Mouse (Mus musculus) stomach, embryonic 16.5 days (tissue): ENCODE measurements at regions not wholly inside any gene's neighbourhood (a gene's known extent, or its start where the extent isn't known, plus 50 kb on each side); places are given as distances from the start of the nearest gene placed in this dataset.

Experiments
- ATAC-seq: fragments of 200-750 bp; cut with Nextera tagmentation; 2 replicates; pipeline ENCODE4 v1.8.0; 2017; ENCODE audit warnings: moderate number of reproducible peaks, moderate TSS enrichment; ENCODE audit not compliant: insufficient read depth, low FRiP score
- H3K27ac ChIP-seq: fragments of 300-500 bp; sonication (generic); 2 replicates; pipeline ENCODE4 v1.5.1; 2014; ENCODE audit warnings: low read length
- H3K27me3 ChIP-seq: fragments of 300-500 bp; sonication (generic); 2 replicates; pipeline ENCODE4 v1.6.1; 2014; ENCODE audit warnings: low read length, control low read depth, mixed read lengths; ENCODE audit not compliant: control insufficient read depth, insufficient read depth
- H3K36me3 ChIP-seq: fragments of 300-500 bp; sonication (generic); 2 replicates; pipeline ENCODE4 v1.6.1; 2014; ENCODE audit warnings: low read length; ENCODE audit not compliant: control insufficient read depth, insufficient read depth
- H3K4me1 ChIP-seq: fragments of 300-500 bp; sonication (generic); 2 replicates; pipeline ENCODE4 v1.6.1; 2014; ENCODE audit warnings: low read length, control low read depth, mixed read lengths; ENCODE audit not compliant: control insufficient read depth, insufficient read depth
- H3K4me2 ChIP-seq: fragments of 300-500 bp; sonication (generic); 2 replicates; pipeline ENCODE4 v1.6.1; 2014; ENCODE audit warnings: low read depth, low read length, mixed read lengths
- H3K4me3 ChIP-seq: fragments of 300-500 bp; sonication (generic); replicated peaks from 2 replicates; pipeline ENCODE4 v1.5.1; 2014; ENCODE audit warnings: mild to moderate bottlenecking, low read length
- H3K9ac ChIP-seq: fragments of 300-500 bp; sonication (generic); 2 replicates; pipeline ENCODE4 v1.6.1; 2014; ENCODE audit warnings: low read length
- H3K9me3 ChIP-seq: fragments of 300-500 bp; sonication (generic); replicated peaks from 2 replicates; pipeline ENCODE4 v1.6.1; 2016; ENCODE audit warnings: low read length, control low read depth; ENCODE audit not compliant: control insufficient read depth
- WGBS: fragments of 180-500 bp; shearing (Covaris S2); extraction: QIAGEN DNeasy Blood & Tissue Kit; methylation state at CpG from one replicate; pipeline ENCODE4 v1.1.7; 2014; 5-methylcytosine and 5-hydroxymethylcytosine counted together

GRCm38 (mm10) chr1:183504103-183504841 lies 86.3 kb downstream of the Hhipl2 start:
- WGBS: 90% methylated on average over 14 of the region's 14 CpGs
- Histone ChIP-seq H3K9ac (no peak overlapping the region), H3K36me3 (no peaks in the 10 kb centered on the region), H3K4me1 (no peaks in the 10 kb centered on the region), H3K4me2 (no peak overlapping the region), H3K27ac (no peak overlapping the region), H3K9me3 (no peaks in the 10 kb centered on the region), H3K4me3 (no peak overlapping the region), H3K27me3 (no peaks in the 10 kb centered on the region)
- ATAC-seq: no peak

GRCm38 (mm10) chr1:183507893-183508292 lies 89.9 kb downstream of the Hhipl2 start:
- no peaks in the 10 kb centered on the region for H3K27me3 ChIP-seq
- no peak overlapping the region for H3K9ac ChIP-seq
- 81% methylated on average over 2 of the region's 2 CpGs for WGBS
- H3K27ac ChIP-seq: no peak overlapping the region
- H3K9me3 ChIP-seq: no peaks in the 10 kb centered on the region
- no peaks in the 10 kb centered on the region for H3K36me3 ChIP-seq
- no peak overlapping the region for H3K4me3 ChIP-seq
- no peak for ATAC-seq
- no peak overlapping the region for H3K4me2 ChIP-seq
- no peaks in the 10 kb centered on the region for H3K4me1 ChIP-seq

DNA sequence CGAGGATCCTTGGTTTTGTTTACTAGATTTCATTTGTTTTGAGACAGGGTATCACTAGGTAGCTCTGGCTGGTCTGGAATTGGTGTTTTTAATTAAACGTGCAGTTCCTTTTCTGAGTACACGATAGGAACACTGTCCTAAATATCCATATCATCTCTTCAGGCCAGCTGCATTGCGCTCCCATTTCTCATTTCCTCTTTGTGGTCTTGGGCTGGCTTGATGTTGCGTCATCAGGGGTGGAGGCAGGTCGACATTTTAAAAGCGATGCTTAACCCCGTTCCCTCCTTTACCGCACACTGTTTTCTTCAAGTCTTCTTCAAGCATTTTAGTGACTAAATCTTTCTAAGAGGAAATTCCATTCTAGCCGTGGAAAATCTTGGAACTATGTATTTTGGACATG lies 92.7 kb downstream of the Hhipl2 start:
- ATAC-seq: no peak
- Histone ChIP-seq H3K9ac (no peak overlapping the region), H3K4me1 (no peaks in the 10 kb centered on the region), H3K36me3 (no peaks in the 10 kb centered on the region), H3K27ac (no peak overlapping the region), H3K27me3 (no peaks in the 10 kb centered on the region), H3K4me3 (no peak overlapping the region), H3K4me2 (no peak overlapping the region), H3K9me3 (no peaks in the 10 kb centered on the region)
- WGBS: 71% methylated on average over 10 of the region's 10 CpGs

- Histone ChIP-seq H3K4me1 (no peaks in the 10 kb centered on the region), H3K36me3 (no peaks in the 10 kb centered on the region), H3K27me3 (no peaks in the 10 kb centered on the region), H3K4me2 (no peak overlapping the region), H3K27ac (no peak overlapping the region), H3K4me3 (no peak overlapping the region), H3K9ac (no peak overlapping the region), H3K9me3 (no peaks in the 10 kb centered on the region)
- ATAC-seq: no peak
- WGBS: 77% methylated on average over 3 of the region's 3 CpGs
Measured at GRCm38 (mm10) chr1:183513876-183514275, 95.9 kb downstream of the Hhipl2 start.

GRCm38 (mm10) chr1:183514281-183514983 lies 96.4 kb downstream of the Hhipl2 start:
- H3K4me1 ChIP-seq: no peaks in the 10 kb centered on the region
- H3K27ac ChIP-seq: no peak overlapping the region
- H3K9ac ChIP-seq: no peak overlapping the region
- no peak for ATAC-seq
- H3K27me3 ChIP-seq: no peaks in the 10 kb centered on the region
- H3K36me3 ChIP-seq: no peaks in the 10 kb centered on the region
- WGBS: 73% methylated on average over 15 of the region's 15 CpGs
- no peak overlapping the region for H3K4me2 ChIP-seq
- no peaks in the 10 kb centered on the region for H3K9me3 ChIP-seq
- H3K4me3 ChIP-seq: no peak overlapping the region

- Histone ChIP-seq H3K4me1 (no peaks in the 10 kb centered on the region), H3K36me3 (no peaks in the 10 kb centered on the region), H3K9ac (no peak overlapping the region), H3K27me3 (no peaks in the 10 kb centered on the region), H3K4me3 (no peak overlapping the region), H3K9me3 (no peaks in the 10 kb centered on the region), H3K27ac (no peak overlapping the region), H3K4me2 (no peak overlapping the region)
- 58% methylated on average over 2 of the region's 2 CpGs for WGBS
- ATAC-seq: no peak
Measured at GRCm38 (mm10) chr1:183514984-183515287, 96.9 kb downstream of the Hhipl2 start.

GRCm38 (mm10) chr1:183516167-183516566 lies 98.2 kb downstream of the Hhipl2 start:
- Histone ChIP-seq H3K9me3 (no peaks in the 10 kb centered on the region), H3K9ac (no peak overlapping the region), H3K4me1 (no peaks in the 10 kb centered on the region), H3K4me2 (no peak overlapping the region), H3K27ac (no peak overlapping the region), H3K4me3 (no peak overlapping the region), H3K36me3 (no peaks in the 10 kb centered on the region), H3K27me3 (no peaks in the 10 kb centered on the region)
- WGBS: 60% methylated on average over 4 of the region's 4 CpGs
- no peak for ATAC-seq

DNA sequence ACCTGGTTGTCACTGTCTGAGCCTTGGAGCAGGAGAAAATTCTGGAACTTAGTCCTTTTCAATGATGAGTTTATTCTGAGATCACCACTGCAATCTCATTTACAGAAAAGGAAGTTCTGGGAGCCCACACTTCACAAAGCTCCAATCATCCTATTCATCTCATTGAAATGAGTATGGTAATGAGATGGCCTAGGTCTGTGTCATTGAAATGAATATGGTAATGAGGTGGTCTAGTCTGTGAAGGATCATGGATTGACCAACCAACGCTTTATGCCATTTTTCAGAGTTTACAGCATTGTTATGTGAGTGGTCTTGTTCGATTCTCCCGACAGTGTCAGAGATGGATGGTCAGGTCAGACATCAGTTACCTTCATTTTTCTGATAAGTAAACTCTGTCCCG lies 99.2 kb downstream of the Hhipl2 start:
- Histone ChIP-seq H3K4me1 (no peaks in the 10 kb centered on the region), H3K27ac (no peak overlapping the region), H3K9me3 (no peaks in the 10 kb centered on the region), H3K36me3 (no peaks in the 10 kb centered on the region), H3K4me3 (no peak overlapping the region), H3K9ac (no peak overlapping the region), H3K4me2 (no peak overlapping the region), H3K27me3 (no peaks in the 10 kb centered on the region)
- 80% methylated on average over 4 of the region's 4 CpGs for WGBS
- no peak for ATAC-seq

DNA sequence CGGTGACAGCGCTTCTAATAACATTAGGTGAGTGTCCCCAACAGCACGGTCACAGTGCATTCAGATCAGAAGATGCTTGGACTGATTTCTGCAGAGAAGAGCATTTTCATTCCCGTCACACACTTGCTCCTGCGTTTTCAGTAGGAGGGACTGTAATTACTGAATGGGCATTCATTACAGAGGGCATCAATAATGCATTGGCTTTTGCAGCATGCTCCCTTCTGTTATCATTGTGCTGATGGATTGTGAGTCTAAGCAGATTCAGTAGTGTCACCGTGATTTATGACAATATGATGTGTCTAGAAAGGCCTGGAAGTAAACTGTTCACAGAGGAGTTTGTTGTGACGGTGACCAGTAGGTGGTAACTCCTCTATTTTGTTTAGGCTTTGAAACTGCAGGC lies 103.6 kb downstream of the Hhipl2 start:
- no peak overlapping the region for H3K27ac ChIP-seq
- H3K4me3 ChIP-seq: no peak overlapping the region
- no peaks in the 10 kb centered on the region for H3K4me1 ChIP-seq
- H3K4me2 ChIP-seq: no peak overlapping the region
- 0 out of 2 replicates have a peak, but pooled peaks cover 4% of the 10 kb centered on the region for H3K9me3 ChIP-seq
- 72% methylated on average over 7 of the region's 7 CpGs for whole genome bisulfite sequencing
- H3K36me3 ChIP-seq: no peaks in the 10 kb centered on the region
- no peak for ATAC-seq
- H3K27me3 ChIP-seq: no peaks in the 10 kb centered on the region
- H3K9ac ChIP-seq: no peak overlapping the region
